ENCODE assay signal across 14 mouse cellular contexts in genomic region chr5:99402784-99403183, GRCm38 (mm10).
A peak's percentile ranks its signal among the peaks of the same experiment; 100 is the strongest.
DNase-seq lines count a peak whose midpoint lies in the region; ATAC-seq and TF ChIP-seq lines count a peak whose summit lies in the region.
"Had no signal": no experiment of that assay in that cellular context is flagged by ENCODE, and none has a peak within 500 bp of the region (broad histone marks: within the 10 kb centered on the region; RNA-seq: fewer than 3 reads in every experiment).

No protein-coding gene starts in this region.

- 0 out of 2 replicates have a peak, but pooled peaks have one; percentile 26 for ATAC-seq in intestine, embryonic 14.5 days (replicated peaks; ENCODE audit: low FRiP score, low TSS enrichment, low read depth)
- no peak for ATAC-seq in intestine, embryonic 15.5 days
- peak; percentile 66 for ATAC-seq in forebrain, embryonic 13.5 days
- ATAC-seq in hindbrain, postnatal 0 days = no peak
- ATAC-seq in neural tube, embryonic 13.5 days (ENCODE audit: low read depth) = peak; percentile 57
- no peak for ATAC-seq in erythroblast, adult 5-6 weeks (replicated peaks; ENCODE audit: low FRiP score, poor library complexity, severe bottlenecking)

- no peak overlapping the region for H3K4me3 ChIP-seq in intestine, embryonic 14.5 days (ENCODE audit: low read depth, low read length)
- H3K4me3 ChIP-seq in intestine, embryonic 15.5 days (replicated peaks) = no peak overlapping the region
- H3K4me3 ChIP-seq in forebrain, embryonic 13.5 days = no peak overlapping the region
- H3K4me3 ChIP-seq in hindbrain, postnatal 0 days (ENCODE audit: low read length) = no peak overlapping the region
- no peak overlapping the region for H3K4me3 ChIP-seq in neural tube, embryonic 13.5 days
- H3K4me3 ChIP-seq: layer of hippocampus, adult 2 months had no signal

- H3K4me1 ChIP-seq in intestine, embryonic 14.5 days (replicated peaks; ENCODE audit: control insufficient read depth, insufficient read depth, low read length) = peaks cover 3% of the 10 kb centered on the region; the same call in 1 of the 2 replicates
- H3K4me1 ChIP-seq in intestine, embryonic 15.5 days (replicated peaks) = peaks cover 2% of the 10 kb centered on the region; the same call in 1 of the 2 replicates
- peaks cover 44% of the 10 kb centered on the region for H3K4me1 ChIP-seq in forebrain, embryonic 13.5 days
- H3K4me1 ChIP-seq in hindbrain, postnatal 0 days (ENCODE audit: insufficient read depth, low read length) = no peaks in the 10 kb centered on the region
- peaks cover 67% of the 10 kb centered on the region for H3K4me1 ChIP-seq in neural tube, embryonic 13.5 days (replicated peaks)

- no peaks in the 10 kb centered on the region for H3K36me3 ChIP-seq in intestine, embryonic 14.5 days (ENCODE audit: control insufficient read depth, insufficient read depth, low read length)
- no peaks in the 10 kb centered on the region for H3K36me3 ChIP-seq in intestine, embryonic 15.5 days
- no peaks in the 10 kb centered on the region for H3K36me3 ChIP-seq in forebrain, embryonic 13.5 days (ENCODE audit: poor library complexity, severe bottlenecking)
- H3K36me3 ChIP-seq in hindbrain, postnatal 0 days (ENCODE audit: insufficient read depth, low read length) = no peaks in the 10 kb centered on the region
- H3K36me3 ChIP-seq in neural tube, embryonic 13.5 days = no peaks in the 10 kb centered on the region

- no peaks in the 10 kb centered on the region for H3K27me3 ChIP-seq in intestine, embryonic 14.5 days (replicated peaks; ENCODE audit: control insufficient read depth, insufficient read depth, low read length)
- no peaks in the 10 kb centered on the region for H3K27me3 ChIP-seq in intestine, embryonic 15.5 days (replicated peaks)
- no peaks in the 10 kb centered on the region for H3K27me3 ChIP-seq in forebrain, embryonic 13.5 days
- H3K27me3 ChIP-seq in hindbrain, postnatal 0 days (ENCODE audit: insufficient read depth, low read length) = no peaks in the 10 kb centered on the region
- no peaks in the 10 kb centered on the region for H3K27me3 ChIP-seq in neural tube, embryonic 13.5 days

- DNase-seq in intestine, embryonic 14.5 days (ENCODE audit: low spot score) = no peak
- DNase-seq in hindbrain, postnatal 0 days (ENCODE audit: low spot score) = peak; percentile 55
- DNase-seq in lung, postnatal 25 days (ENCODE audit: low spot score) = no peak
- DNase-seq in left cerebral cortex, adult 11 months (ENCODE audit: low spot score) = no peak
- DNase-seq: adrenal gland, postnatal 36 days; cerebellum, adult 18-20 months; heart, adult 18-20 months; kidney, adult 9 months; retina, postnatal 1 day had no signal

- H3K27ac ChIP-seq in intestine, embryonic 14.5 days (ENCODE audit: low read depth) = no peak overlapping the region
- no peak overlapping the region for H3K27ac ChIP-seq in intestine, embryonic 15.5 days
- peak overlapping the region; percentile 51 for H3K27ac ChIP-seq in forebrain, embryonic 13.5 days
- H3K27ac ChIP-seq in hindbrain, postnatal 0 days = no peak overlapping the region
- H3K27ac ChIP-seq in neural tube, embryonic 13.5 days (replicated peaks) = peak overlapping the region; percentile 75
- H3K27ac ChIP-seq: layer of hippocampus, adult 2 months had no signal

- no peak for TF ChIP-seq CTCF in hindbrain, postnatal 0 days (IDR thresholded peaks at IDR 0.05; ENCODE audit: low read depth)

- no peak overlapping the region for H3K4me2 ChIP-seq in intestine, embryonic 14.5 days (ENCODE audit: low read length)
- H3K4me2 ChIP-seq in intestine, embryonic 15.5 days (replicated peaks) = no peak overlapping the region
- H3K4me2 ChIP-seq in forebrain, embryonic 13.5 days = peak overlapping the region; percentile 20; the same call in 1 of the 2 replicates
- no peak overlapping the region for H3K4me2 ChIP-seq in hindbrain, postnatal 0 days (ENCODE audit: low read depth, low read length)
- no peak overlapping the region for H3K4me2 ChIP-seq in neural tube, embryonic 13.5 days

- H3K9me3 ChIP-seq in intestine, embryonic 14.5 days (ENCODE audit: control insufficient read depth, low read length) = no peaks in the 10 kb centered on the region
- no peaks in the 10 kb centered on the region for H3K9me3 ChIP-seq in intestine, embryonic 15.5 days
- no peaks in the 10 kb centered on the region for H3K9me3 ChIP-seq in forebrain, embryonic 13.5 days (replicated peaks)
- H3K9me3 ChIP-seq in hindbrain, postnatal 0 days (ENCODE audit: low read length) = no peaks in the 10 kb centered on the region
- H3K9me3 ChIP-seq in neural tube, embryonic 13.5 days = no peaks in the 10 kb centered on the region

- 45% methylated on average over 2 of the region's 2 CpGs for WGBS in intestine, embryonic 14.5 days
- WGBS in intestine, embryonic 15.5 days = 51% methylated on average over 2 of the region's 2 CpGs
- WGBS in forebrain, embryonic 13.5 days = 23% methylated on average over 2 of the region's 2 CpGs
- WGBS in hindbrain, postnatal 0 days = 20% methylated on average over 2 of the region's 2 CpGs
- 18% methylated on average over 2 of the region's 2 CpGs for WGBS in neural tube, embryonic 13.5 days

- H3K9ac ChIP-seq in intestine, embryonic 14.5 days (ENCODE audit: low read length) = no peak overlapping the region
- H3K9ac ChIP-seq in intestine, embryonic 15.5 days = no peak overlapping the region
- no peak overlapping the region for H3K9ac ChIP-seq in forebrain, embryonic 13.5 days
- H3K9ac ChIP-seq in hindbrain, postnatal 0 days (replicated peaks; ENCODE audit: low read length) = no peak overlapping the region
- 0 out of 2 replicates have a peak overlapping the region, but pooled peaks have one; percentile 22 for H3K9ac ChIP-seq in neural tube, embryonic 13.5 days

Comparison
In these comparisons a context has a peak if more than half of its experiments do, and no peak if none do; other contexts are left out.
1. ATAC-seq: peak in intestine, embryonic 14.5 days (single experiment), forebrain, embryonic 13.5 days (single experiment) and neural tube, embryonic 13.5 days (single experiment); none in intestine, embryonic 15.5 days (single experiment), hindbrain, postnatal 0 days (single experiment) and erythroblast, adult 5-6 weeks (single experiment).
2. H3K27ac ChIP-seq: peak in forebrain, embryonic 13.5 days (single experiment) and neural tube, embryonic 13.5 days (single experiment); none in intestine, embryonic 14.5 days (single experiment), intestine, embryonic 15.5 days (single experiment) and hindbrain, postnatal 0 days (single experiment).